Mouse (Mus musculus) left cerebral cortex, postnatal 25 days (tissue): ENCODE data around the gene Bcor. TPM values are rescaled to one million over a fixed set of nuclear protein-coding genes. Genes with fewer than 3 reads are reported as not detected.
A peak's percentile ranks its signal among the peaks of the same experiment; 100 is the strongest.

Experiments used
- DNase-seq, 2 experiments: peaks; one replicate each; pipeline ENCODE4 v3.0.0; 2022; ENCODE audit warnings: low spot score in 2 of 2, mixed read lengths in 1 of 2
- intact Hi-C: fragments of 180-260 bp; cut with DNase I; formaldehyde crosslinking; loops from one replicate; pipeline ENCODE4 v1.15.1; 2025
- total RNA-seq, 2 experiments: library from RNA; stranded (reverse); gene quantifications; 2 replicates each; pipeline ENCODE4 v1.2.3; 2021

Bcor gene
- 10 to 100 TPM; 31.3 to 35.8 TPM for total RNA-seq

GRCm38 (mm10) chrX:12159981-12160656 is at the start of gene Bcor:
Bcor (minus strand) TSS chrX:12160355.
- peak; percentile 32 to 43 for DNase-seq
- intact Hi-C loops, result loop anchor here (1.0 to 10.0 kb wide), 6 partner anchors 24 to 355 kb away; no protein-coding TSS in a partner anchor

- no peak for DNase-seq
- intact Hi-C loops, result no loop called here
These were observed 42.8 kb upstream of the Bcor start for GRCm38 (mm10) chrX:12202951-12203350.

GRCm38 (mm10) chrX:12201111-12201510 is 41.0 kb upstream of the Bcor start:
- DNase-seq, result no peak
- intact Hi-C loops, result no loop called here

GRCm38 (mm10) chrX:12195234-12195919 is 35.2 kb upstream of the Bcor start:
- intact Hi-C loops, result no loop called here
- DNase-seq, result peak; percentile 3 to 6

DNA sequence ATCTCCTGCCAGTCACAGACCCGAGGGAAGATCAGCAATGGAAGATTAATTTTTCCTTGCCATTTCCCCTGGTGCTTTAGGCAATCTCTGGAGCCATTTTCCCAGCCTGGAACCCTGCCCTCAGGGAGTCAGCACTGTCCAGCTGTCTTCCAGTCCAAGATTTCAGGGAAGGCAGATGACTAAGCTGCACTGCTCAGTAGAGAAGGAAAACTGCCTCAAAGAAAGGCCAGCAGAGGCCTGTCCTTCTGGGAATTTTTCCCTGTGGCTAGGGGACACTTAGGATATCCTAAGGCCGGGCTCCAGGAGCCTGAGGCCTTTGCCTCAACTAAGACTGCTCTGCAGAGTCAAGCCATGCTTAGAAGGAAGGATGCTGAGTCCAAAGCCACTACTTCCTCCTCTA is 32.2 kb upstream of the Bcor start:
- no peak for DNase-seq
- intact Hi-C loops, result no loop called here

DNA sequence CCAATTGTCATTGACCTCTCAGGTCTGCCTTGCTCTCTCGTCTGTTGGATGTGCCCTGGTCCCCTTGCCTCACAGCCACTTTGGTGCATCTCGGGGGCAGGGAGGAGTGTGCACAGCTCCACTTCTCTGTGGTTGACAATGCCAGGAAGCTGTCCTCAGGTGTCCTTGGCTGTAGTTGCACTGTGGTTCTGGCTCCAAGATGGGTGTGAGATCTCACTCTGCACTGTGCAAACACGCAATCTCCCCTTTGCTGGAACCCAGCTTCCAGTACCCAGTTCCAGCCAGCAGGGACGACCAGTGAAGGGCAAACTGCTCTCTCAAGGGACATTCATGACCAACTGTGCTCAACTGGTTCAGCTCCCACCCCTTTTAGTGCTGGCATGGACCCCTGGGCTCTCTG is 29.4 kb upstream of the Bcor start:
- DNase-seq, result no peak
- intact Hi-C loops, result no loop called here

DNA sequence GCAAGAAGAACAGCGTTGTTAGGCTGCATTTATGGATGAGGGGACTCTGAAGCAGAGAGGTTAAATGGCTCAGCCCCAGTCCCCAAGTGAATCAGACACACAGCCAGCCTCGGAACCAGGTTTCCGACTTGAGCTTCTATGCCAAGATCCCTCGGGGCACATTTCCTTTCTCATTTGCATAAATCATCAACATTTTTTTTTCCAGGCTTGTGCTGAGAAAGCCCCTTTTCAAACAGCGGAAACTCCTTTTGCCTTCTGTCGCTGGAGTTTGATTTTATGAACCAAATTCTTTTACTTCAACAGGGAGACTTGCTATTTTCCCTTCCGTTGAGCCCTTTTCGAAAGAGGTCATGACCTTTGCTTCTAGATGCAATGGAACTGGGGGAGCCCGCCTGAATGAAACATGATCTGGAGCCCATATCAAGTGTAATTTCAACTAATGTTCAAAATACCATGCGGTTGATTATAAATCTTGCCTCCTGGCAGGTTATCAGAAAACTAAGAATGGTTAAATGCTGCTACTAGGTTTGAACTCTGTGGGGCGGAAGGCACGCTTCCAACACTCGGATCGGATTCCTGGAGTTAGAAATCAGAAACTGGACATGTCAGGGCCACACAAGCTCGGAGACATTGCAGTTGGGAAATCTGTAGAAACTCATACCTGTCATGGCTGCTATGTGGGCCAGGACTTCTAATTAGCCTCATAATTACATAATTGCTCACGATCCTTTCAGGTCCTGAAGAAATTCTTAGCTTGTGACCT is 15.2 kb upstream of the Bcor start:
- intact Hi-C loops, result no loop called here
- no peak for DNase-seq

DNA sequence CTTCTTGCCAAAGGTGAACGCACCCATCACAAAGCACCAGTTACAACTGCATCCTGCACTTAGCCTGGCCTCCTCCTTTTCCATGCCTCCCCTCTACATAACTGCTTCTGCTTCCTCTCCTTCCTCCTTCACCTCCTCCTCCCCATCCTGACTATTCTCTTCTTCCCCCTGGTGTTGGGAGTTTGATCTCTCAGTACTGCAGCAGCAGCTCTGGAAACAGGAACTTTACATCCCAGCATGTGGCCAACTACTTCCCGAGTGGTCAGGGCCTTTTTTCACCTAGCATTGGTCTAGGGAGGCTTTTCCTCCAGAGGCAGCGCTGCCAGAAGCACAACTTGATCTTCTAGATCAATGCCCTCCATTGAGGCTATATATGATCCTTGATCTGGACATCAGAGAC is 10.0 kb upstream of the Bcor start:
- no peak for DNase-seq
- intact Hi-C loops, result no loop called here

DNA sequence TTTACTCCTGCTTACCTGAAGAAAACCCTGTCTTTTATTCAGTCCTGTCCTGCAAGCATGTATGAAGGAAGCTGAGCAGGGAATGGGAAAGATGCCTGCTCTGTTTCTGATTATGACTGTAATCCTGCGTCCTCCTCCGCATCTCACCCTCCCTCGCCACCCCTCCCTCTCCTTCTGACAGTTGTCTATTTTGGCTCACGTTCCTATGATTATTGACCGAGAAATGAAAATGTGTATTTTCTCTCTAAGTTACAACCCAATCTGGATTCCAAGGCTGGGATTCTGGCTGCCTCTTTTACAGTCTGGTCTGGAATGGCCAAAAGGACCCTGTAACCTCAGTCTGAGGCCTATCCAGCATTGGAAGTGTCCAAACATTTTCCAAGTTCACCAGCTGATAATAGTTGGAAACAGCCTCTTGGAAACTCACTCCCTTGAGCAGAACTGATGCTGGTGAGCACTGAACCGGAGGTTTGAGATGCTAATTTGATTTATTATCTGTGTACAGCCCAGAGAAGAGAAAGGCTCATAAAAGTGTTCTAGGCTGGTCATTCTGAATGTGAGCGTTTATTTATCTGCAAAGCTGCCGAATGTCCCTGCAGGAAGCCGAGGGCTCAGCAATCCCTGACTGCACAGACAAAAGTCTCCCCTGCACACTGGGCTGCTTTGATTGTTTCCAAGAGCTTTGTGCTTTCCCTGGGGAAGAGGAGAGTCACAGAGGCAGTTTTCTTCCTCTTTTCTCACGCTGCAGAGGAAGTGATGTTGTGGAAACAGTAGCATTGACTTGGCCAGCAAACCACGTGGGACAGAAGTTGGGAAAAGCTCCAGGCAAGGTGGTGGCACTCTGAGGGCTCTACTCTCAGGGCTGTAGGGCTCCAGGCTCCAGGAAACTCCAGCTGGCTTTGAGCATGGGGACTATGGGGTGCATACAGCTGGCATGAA is 4.7 kb upstream of the Bcor start:
- intact Hi-C loops, result no loop called here
- no peak for DNase-seq

- intact Hi-C loops, result loop anchor here (1.0 to 10.0 kb wide), 6 partner anchors 23 to 355 kb away; no protein-coding TSS in a partner anchor
- peak; percentile 36 to 64 for DNase-seq
These were observed 647 bp downstream of the Bcor start for GRCm38 (mm10) chrX:12159534-12159881.

DNA sequence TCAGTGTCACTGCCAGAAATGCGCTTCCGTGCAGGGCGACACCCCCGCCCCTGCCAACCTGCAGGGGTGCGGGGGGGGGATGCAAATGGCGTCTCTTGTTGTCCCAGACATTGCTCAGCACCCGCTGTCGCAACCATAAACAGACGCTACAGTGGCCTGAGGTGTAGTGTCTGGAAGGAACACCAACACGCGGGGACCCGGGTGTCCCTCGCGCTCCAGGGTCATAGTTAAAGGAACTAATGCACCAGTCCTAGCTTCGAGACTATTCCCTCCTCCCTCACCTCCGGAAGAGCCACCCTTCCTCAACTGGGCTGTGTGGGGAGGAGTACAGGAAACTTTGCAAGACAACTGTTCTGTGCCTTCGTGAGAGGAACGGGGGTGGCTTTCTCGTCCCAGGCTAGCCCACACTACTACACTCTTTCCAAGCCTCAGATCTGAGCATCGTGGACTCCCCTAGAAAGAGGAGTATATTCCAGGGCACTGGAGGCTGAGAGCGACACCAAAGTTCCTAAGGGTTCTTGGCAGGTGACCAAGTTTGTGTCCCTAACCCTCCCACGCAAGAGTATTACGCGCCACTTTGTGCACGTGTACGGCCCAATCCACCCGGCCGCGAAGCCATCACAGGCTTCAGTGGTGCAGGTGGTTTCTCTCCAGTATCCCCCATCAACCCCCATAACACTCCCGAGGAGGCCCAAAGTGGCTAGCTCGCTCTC is 1.2 kb downstream of the Bcor start:
- DNase-seq, result peak in 1 of 2 experiments; percentile 67
- intact Hi-C loops, result loop anchor here (1.0 to 10.0 kb wide), 6 partner anchors 23 to 354 kb away; no protein-coding TSS in a partner anchor

DNA sequence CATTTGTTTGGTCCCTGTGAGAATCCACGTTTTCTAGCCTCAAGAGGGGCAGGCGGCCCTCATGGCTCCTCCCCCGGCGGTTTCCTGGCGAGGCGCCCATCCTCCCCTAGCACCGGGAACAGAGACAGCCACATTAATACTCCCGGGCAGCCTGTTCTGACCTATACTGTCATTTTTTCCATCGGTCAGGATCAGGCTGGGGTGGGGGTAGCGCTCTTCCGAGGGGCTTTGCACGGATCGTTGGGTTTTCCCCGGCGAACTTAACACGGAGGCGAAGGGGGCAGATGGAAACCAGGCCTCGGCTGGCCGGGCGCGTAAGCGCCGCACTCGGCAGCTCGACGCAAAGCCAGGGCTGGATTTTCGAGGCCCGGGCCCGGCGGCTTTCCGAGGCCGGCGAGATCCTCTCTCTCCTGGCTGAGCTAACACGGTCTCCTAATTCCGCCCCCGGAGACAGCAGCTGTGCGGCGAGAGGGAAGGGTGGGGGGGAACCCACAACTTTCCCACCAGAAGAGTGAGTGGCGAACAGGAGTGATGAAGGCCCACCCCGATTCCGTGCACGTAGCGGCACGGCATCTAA is 1.8 kb downstream of the Bcor start:
- peak; percentile 51 to 62 for DNase-seq
- intact Hi-C loops, result loop anchor here (2.0 to 10.0 kb wide), 5 partner anchors 70 to 354 kb away; no protein-coding TSS in a partner anchor

- DNase-seq, result peak; percentile 34 to 69
- intact Hi-C loops, result loop anchor here (10.0 kb wide), 1 partner anchor 353 kb away; no protein-coding TSS in a partner anchor
These were observed 2.7 kb downstream of the Bcor start for GRCm38 (mm10) chrX:12157331-12157930.

- intact Hi-C loops, result loop anchor here (1.0 to 10.0 kb wide), 2 partner anchors 65 to 351 kb away; no protein-coding TSS in a partner anchor
- peak in 1 of 2 experiments; percentile 31 for DNase-seq
These were observed 4.3 kb downstream of the Bcor start for GRCm38 (mm10) chrX:12155842-12156291.

DNA sequence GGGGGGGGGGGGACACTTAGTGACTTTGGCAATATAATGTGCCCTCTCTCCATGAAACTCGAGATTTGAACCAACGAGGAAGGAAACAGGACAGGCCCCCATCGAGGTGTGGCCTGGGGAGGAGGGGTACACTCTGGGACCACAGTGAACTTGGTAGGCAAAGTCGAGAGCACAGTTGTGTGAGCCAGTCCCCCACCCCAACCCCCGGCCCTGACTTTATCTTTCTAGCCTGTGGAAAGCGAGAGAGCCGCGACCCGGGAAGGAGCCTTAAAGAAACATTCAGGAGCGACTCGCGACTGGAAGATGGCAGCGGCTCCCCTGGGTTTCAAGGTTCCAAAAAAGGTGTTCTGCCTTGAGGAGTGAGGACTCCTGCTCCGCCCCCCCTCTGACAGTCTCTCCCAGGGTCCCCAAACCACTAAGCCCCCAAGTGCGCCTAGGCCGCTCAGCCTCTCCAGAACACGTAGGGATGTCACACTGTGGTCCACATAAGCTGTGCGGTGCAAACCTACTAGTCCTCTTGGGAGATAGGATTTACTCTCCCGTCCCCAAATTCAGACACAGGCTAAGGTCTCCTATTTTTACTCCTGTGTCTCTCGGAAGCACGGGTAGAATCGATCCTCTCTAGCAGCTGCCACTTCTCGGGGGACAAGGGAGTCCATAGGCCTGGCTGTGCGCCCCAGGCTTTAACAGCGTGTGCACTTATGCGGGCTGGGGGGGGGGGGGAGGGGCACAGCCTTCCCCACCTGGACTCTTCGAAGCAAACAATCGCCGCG is 4.9 kb downstream of the Bcor start:
- DNase-seq, result no peak
- intact Hi-C loops, result loop anchor here (1.0 to 10.0 kb wide), 2 partner anchors 64 to 350 kb away; no protein-coding TSS in a partner anchor

DNA sequence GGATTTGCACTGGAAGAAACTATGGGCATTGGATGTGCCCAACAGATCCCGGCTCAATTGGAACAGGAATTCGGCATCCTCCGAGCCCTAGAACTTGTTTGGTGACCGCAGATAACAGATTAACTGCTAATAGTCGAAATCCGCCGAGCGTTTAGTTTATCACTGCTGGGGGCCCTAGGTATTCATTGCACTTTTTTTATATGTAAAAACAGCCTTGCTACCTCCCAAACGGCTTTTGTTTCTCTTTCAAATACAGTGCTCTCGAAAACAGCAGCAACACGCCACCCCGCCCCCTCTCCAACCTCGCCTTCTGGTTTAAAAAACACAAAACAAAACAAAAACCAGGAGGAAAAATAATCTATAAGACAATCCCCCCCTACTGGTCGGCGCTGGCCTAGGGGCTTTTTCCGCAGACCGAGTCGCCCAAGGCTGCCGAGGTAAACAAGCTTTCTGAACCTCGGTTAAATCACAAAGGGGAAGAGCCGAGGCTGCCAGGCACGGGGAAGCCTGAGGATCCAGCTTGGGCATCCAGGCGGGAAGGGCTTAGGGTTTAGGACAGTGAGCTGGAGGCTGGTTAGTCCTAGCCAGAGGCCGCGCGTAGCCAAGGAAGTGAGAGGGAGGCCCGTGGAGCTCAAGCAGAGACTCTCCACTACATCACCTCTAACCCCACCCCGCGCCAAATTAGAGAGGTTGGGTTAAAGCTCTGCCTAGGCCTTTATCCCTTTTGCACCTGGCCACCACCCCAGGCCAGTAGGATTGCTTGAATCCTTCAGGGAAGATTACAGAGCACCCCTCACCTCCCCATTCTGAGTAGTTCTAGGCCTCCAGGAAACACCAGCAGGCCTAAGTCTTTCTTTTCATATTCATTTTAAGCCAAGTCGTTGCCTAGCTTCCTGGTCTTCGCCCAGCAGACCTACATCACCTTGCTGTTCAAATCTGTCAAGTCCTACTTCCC is 6.7 kb downstream of the Bcor start:
- intact Hi-C loops, result loop anchor here (10.0 kb wide), 1 partner anchor 349 kb away; no protein-coding TSS in a partner anchor
- no peak for DNase-seq
